Mouse (Mus musculus): ENCODE measurements at regions not wholly inside any gene's neighbourhood (a gene's known extent, or its start where the extent isn't known, plus 50 kb on each side); places are given as distances from the start of the nearest gene placed in this dataset.

DNA sequence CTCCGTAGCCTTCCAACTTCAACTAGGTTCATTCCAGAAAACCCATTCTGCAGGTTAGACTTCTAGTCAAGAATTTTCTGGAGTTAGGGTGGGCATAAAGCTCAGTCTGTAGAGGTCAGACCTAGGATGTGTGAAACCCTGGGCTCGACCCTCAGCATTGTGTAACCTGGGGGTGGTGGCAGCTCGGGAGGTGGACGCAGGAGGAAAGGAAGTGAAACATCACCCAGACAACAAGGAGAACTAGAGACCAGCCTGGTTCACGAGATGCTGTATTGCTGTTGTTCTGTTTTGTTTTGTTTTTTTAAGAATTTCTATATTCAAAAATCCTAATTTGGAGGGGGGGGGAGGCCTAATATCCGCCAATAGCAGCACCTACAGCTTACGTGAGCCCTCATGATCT is 54.1 kb upstream of the Dlk1 start:
- Histone ChIP-seq H3K27me3 (ENCODE audit: insufficient read depth, poor library complexity, severe bottlenecking) (peaks cover 54% of the 10 kb centered on the region), H3K27ac (no peak overlapping the region), H3K4me3 (no peak overlapping the region), H3K36me3 (no peaks in the 10 kb centered on the region), H3K4me1 (replicated peaks) (peaks cover 84% of the 10 kb centered on the region), H3K9me3 (no peaks in the 10 kb centered on the region)
- DNase-seq (ENCODE audit: low spot score): no peak
- 81% methylated on average over 7 of the region's 7 CpGs for WGBS

- WGBS: 31% methylated on average over 6 of the region's 6 CpGs
- H3K4me1 ChIP-seq (replicated peaks): peaks cover 84% of the 10 kb centered on the region
- peaks cover 51% of the 10 kb centered on the region for H3K27me3 ChIP-seq (ENCODE audit: insufficient read depth, poor library complexity, severe bottlenecking)
- no peaks in the 10 kb centered on the region for H3K9me3 ChIP-seq
- DNase-seq (ENCODE audit: low spot score): no peak
- 0 out of 2 replicates have a peak overlapping the region, but pooled peaks have one; percentile 24 for H3K4me3 ChIP-seq
- peak overlapping the region; percentile 56; the same call in 1 of the 2 replicates for H3K27ac ChIP-seq
- H3K36me3 ChIP-seq: no peaks in the 10 kb centered on the region
Observed at GRCm38 (mm10) chr12:109398951-109399350, 53.7 kb upstream of the Dlk1 start.

DNA sequence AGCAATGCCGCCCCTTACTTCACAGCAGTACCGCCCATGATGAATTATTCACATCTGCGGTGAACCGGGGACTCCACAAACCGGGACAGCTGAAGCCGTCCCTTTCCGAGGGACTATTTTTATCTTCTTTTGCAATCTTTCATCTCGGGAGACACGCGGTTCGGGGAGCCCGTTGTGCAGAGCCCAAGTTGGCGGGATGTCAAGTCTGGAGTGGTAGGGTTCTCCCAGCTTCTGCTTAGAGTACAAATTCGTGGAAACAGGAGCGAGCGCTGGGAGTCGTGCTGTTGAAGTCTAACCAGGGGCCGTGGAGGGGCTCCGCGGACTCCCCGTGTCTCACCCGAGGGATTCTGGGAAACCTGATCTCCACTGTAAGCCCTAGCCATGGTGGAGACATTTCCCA is 53.0 kb upstream of the Dlk1 start:
- WGBS: 32% methylated on average over 22 of the region's 22 CpGs
- DNase-seq (ENCODE audit: low spot score): no peak
- no peaks in the 10 kb centered on the region for H3K9me3 ChIP-seq
- peak overlapping the region; percentile 24 for H3K4me3 ChIP-seq
- 0 out of 2 replicates have a peak overlapping the region, but pooled peaks have one; percentile 56 for H3K27ac ChIP-seq
- H3K27me3 ChIP-seq (ENCODE audit: insufficient read depth, poor library complexity, severe bottlenecking): peaks cover 44% of the 10 kb centered on the region
- H3K4me1 ChIP-seq (replicated peaks): peaks cover 81% of the 10 kb centered on the region
- no peaks in the 10 kb centered on the region for H3K36me3 ChIP-seq

- peaks cover 40% of the 10 kb centered on the region for H3K27me3 ChIP-seq (ENCODE audit: insufficient read depth, poor library complexity, severe bottlenecking)
- WGBS: 86% methylated on average over 7 of the region's 7 CpGs
- DNase-seq (ENCODE audit: low spot score): no peak
- no peaks in the 10 kb centered on the region for H3K36me3 ChIP-seq
- H3K9me3 ChIP-seq: no peaks in the 10 kb centered on the region
- 0 out of 2 replicates have a peak overlapping the region, but pooled peaks have one; percentile 56 for H3K27ac ChIP-seq
- H3K4me3 ChIP-seq: no peak overlapping the region
- H3K4me1 ChIP-seq (replicated peaks): peaks cover 79% of the 10 kb centered on the region
Observed at GRCm38 (mm10) chr12:109400041-109400440, 52.6 kb upstream of the Dlk1 start.

- Histone ChIP-seq H3K4me1 (replicated peaks) (peaks cover 89% of the 10 kb centered on the region), H3K27ac (no peak overlapping the region), H3K36me3 (no peaks in the 10 kb centered on the region), H3K9me3 (no peaks in the 10 kb centered on the region), H3K4me3 (no peak overlapping the region), H3K27me3 (ENCODE audit: insufficient read depth, poor library complexity, severe bottlenecking) (peaks cover 31% of the 10 kb centered on the region)
- DNase-seq (ENCODE audit: low spot score): peak; percentile 65
- 57% methylated on average over 15 of the region's 15 CpGs for WGBS
Observed at GRCm38 (mm10) chr12:109400936-109401586, 51.6 kb upstream of the Dlk1 start.

- peaks cover 85% of the 10 kb centered on the region for H3K4me1 ChIP-seq (replicated peaks)
- no peak overlapping the region for H3K4me3 ChIP-seq
- 65% methylated on average over 6 of the region's 6 CpGs for WGBS
- peaks cover 31% of the 10 kb centered on the region for H3K27me3 ChIP-seq (ENCODE audit: insufficient read depth, poor library complexity, severe bottlenecking)
- H3K9me3 ChIP-seq: no peaks in the 10 kb centered on the region
- H3K36me3 ChIP-seq: no peaks in the 10 kb centered on the region
- H3K27ac ChIP-seq: peak overlapping the region; percentile 62
- no peak for DNase-seq (ENCODE audit: low spot score)
Observed at GRCm38 (mm10) chr12:109401696-109402095, 50.9 kb upstream of the Dlk1 start.

- peak overlapping the region; percentile 62 for H3K27ac ChIP-seq
- no peaks in the 10 kb centered on the region for H3K36me3 ChIP-seq
- peaks cover 29% of the 10 kb centered on the region for H3K27me3 ChIP-seq (ENCODE audit: insufficient read depth, poor library complexity, severe bottlenecking)
- H3K4me1 ChIP-seq (replicated peaks): peaks cover 80% of the 10 kb centered on the region
- H3K9me3 ChIP-seq: no peaks in the 10 kb centered on the region
- no peak for DNase-seq (ENCODE audit: low spot score)
- 39% methylated on average over 9 of the region's 9 CpGs for WGBS
- H3K4me3 ChIP-seq: no peak overlapping the region
Observed at GRCm38 (mm10) chr12:109402226-109402625, 50.4 kb upstream of the Dlk1 start.
